Mouse (Mus musculus): ENCODE data around the gene Smoc2. TPM values are rescaled to one million over a fixed set of nuclear protein-coding genes. Genes with fewer than 3 reads are reported as not detected.

The Smoc2 gene
- polyA plus RNA-seq, 1 experiment, result 33.5 TPM

DNA sequence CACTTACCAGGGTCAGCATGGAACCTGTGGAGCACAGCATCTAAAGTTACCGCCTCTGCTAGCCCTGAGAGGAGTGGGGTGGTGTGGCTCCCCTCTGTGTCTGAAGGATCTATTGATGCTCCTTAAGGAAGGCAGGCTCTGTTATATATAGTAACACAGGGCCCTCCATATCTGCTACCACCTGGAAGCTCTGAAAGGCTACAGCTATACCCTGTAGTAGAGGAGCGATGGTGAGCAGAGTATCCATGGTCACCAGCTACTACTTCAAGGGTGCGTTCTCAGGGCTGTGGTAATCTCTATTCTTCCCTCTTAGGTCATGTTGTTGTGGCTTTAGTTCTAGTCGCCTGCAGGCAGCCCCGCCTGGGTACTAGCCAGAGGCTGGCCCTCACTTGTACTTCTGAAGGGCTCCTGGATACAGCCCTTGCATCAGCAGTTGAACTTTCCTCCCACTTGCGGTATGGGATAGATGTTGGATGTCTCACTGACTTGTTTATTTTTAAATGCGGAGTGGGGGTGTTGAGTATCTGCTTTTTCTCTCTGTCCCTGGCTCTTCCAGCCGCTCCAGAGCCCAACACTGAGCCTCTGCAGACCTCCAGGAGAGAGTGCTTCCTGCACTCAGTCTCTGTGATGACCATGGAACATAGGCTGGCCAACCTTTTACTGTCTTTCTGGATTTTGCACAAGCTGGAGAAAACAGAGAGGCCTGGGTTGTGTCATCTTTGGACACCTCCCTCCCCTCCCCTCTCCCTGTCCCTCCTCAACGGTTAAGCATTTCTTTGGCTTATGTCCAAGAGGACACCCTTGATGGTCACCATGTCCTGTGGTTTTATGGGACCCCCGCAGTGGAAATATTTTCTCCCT is 74.1 kb downstream of the Smoc2 start:
- Histone ChIP-seq H3K27ac (replicated peaks; ENCODE audit: low read depth, low read length) (no peak overlapping the region), H3K4me1 (ENCODE audit: control insufficient read depth, insufficient read depth, insufficient read length, low read length) (no peaks in the 10 kb centered on the region)

DNA sequence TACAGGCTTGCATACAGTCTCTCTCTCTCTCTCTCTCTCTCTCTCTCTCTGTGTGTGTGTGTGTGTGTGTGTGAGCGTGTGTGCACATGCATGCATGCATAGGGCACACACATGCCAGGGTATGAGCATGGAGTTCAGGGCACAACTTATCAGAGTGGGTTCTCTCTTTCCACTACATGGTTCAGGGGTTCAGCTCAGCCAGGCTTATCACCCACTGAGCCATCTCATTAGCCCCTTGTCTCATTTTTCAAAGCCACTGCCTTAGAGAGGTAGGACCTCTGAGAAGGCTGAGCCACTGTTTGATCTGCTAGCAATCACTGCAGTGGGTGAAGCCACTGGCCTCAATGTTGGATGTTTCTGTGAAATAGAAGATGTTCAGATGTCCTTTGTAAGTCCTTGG is 82.2 kb downstream of the Smoc2 start:
- Histone ChIP-seq H3K4me3 (ENCODE audit: insufficient read depth, low read depth, low read length) (no peak overlapping the region), H3K27ac (replicated peaks; ENCODE audit: low read depth, low read length) (no peak overlapping the region), H3K4me1 (ENCODE audit: control insufficient read depth, insufficient read depth, insufficient read length, low read length) (no peaks in the 10 kb centered on the region)

More for the DNA sequence above, 74.1 kb downstream of the Smoc2 start:
- H3K4me3 ChIP-seq (ENCODE audit: insufficient read depth, low read depth, low read length), result no peak overlapping the region

DNA sequence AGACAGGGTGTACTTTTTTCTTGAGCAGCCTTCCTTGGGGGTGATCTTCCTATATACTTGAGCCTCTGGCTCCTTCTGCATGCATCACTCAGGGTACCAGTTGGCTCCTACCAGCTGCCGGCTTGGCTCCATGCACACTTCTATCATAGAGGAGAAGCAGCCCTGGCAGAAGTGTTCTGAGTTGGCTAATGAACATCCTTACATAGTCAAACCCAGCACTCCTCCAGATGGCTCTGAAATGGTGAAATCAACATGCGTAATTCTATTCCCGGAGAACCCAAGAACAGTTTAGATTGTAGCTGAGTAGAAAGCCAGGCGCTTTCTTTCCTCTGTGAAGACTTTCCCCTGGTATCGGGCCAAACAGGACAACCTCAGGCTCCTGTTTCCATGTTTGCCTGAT is 91.2 kb downstream of the Smoc2 start:
- H3K27ac ChIP-seq (replicated peaks; ENCODE audit: low read depth, low read length), result no peak overlapping the region
- no peaks in the 10 kb centered on the region for H3K4me1 ChIP-seq (ENCODE audit: control insufficient read depth, insufficient read depth, insufficient read length, low read length)
- H3K4me3 ChIP-seq (ENCODE audit: insufficient read depth, low read depth, low read length), result no peak overlapping the region

DNA sequence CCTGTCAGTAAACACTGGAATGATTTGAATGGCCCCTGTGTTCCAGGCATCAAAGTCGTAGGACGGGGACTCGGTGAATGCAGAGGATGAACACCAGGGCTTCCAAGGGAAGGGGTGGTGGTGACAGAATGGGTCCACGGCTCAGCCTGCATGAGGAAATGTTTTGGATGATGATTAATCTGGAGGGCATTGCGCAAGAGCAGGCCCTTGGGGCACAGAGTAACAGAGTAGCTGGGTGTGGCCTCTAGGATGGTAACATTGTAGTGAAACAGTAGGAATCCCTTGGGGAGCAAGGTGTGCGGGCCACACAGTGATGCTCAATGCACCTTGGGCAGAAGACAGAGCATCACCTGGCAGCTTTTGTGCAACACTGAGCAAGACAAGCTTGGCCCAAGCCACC is 92.3 kb downstream of the Smoc2 start:
- Histone ChIP-seq H3K4me1 (ENCODE audit: control insufficient read depth, insufficient read depth, insufficient read length, low read length) (no peaks in the 10 kb centered on the region), H3K4me3 (ENCODE audit: insufficient read depth, low read depth, low read length) (no peak overlapping the region), H3K27ac (replicated peaks; ENCODE audit: low read depth, low read length) (no peak overlapping the region)

- H3K4me1 ChIP-seq (ENCODE audit: control insufficient read depth, insufficient read depth, insufficient read length, low read length), result no peaks in the 10 kb centered on the region
- H3K4me3 ChIP-seq (ENCODE audit: insufficient read depth, low read depth, low read length), result no peak overlapping the region
Observed at GRCm38 (mm10) chr17:14372324-14373145, 93.2 kb downstream of the Smoc2 start.

DNA sequence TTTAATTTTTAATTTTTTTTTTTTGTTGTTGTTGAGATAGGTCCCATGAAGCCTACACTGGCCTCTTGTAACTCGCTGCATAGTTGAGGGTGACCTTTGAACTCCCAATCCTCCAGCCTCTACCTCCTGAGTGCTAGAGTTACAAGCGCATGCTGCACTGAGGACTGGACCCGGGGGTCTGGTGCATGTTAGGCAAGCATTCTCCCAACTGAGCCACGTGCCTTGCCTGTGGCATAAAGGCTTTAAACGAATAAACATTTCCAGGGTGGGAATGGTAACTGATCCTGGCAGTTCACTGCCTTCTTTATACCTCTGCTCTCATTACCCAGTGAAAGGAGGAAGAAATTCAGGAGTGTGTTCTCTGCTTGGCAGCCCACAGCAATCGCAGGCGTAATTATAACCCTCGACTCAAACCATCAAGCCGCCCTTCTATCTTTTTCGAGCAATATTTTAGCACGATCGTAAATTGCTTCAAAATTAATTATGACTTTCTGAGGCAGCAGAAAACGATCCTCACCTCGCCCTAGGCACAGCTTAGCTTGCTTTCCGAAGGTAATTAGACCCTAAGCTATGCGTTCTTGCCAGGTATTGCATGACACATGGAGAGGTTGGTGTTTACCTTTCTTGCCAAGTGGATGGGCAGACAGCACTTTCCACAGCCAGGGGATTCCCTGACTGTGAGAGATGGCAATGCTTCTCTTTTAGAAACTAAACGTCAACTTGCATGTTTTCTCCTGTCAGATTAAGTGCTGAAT is 99.6 kb downstream of the Smoc2 start:
- Histone ChIP-seq H3K4me3 (ENCODE audit: insufficient read depth, low read depth, low read length) (no peak overlapping the region), H3K4me1 (ENCODE audit: control insufficient read depth, insufficient read depth, insufficient read length, low read length) (no peaks in the 10 kb centered on the region), H3K27ac (replicated peaks; ENCODE audit: low read depth, low read length) (no peak overlapping the region)

More at GRCm38 (mm10) chr17:14372324-14373145, 93.2 kb downstream of the Smoc2 start:
- H3K27ac ChIP-seq (replicated peaks; ENCODE audit: low read depth, low read length), result no peak overlapping the region

GRCm38 (mm10) chr17:14379518-14379917 is 100.2 kb downstream of the Smoc2 start:
- no peaks in the 10 kb centered on the region for H3K4me1 ChIP-seq (ENCODE audit: control insufficient read depth, insufficient read depth, insufficient read length, low read length)
- no peak overlapping the region for H3K27ac ChIP-seq (replicated peaks; ENCODE audit: low read depth, low read length)
- no peak overlapping the region for H3K4me3 ChIP-seq (ENCODE audit: insufficient read depth, low read depth, low read length)

DNA sequence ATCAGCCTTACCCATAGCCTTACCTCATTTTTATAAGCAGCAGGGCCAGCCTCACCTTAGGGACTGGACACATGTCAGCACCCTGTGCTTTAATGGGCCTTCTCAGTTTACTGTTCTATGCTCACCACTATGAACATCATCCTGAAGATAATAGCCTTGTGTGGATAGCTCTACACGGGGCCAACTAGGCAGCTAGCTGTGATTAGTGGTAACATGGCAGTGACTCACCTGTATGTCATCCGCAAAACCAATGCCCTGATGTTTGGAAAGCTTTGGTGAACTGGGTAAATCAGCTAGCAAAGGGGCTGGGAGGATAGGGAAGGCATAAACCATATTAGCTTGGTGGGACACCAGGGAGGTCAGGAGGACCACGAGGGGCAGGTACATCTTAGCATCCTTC is 100.7 kb downstream of the Smoc2 start:
- Histone ChIP-seq H3K27ac (replicated peaks; ENCODE audit: low read depth, low read length) (no peak overlapping the region), H3K4me3 (ENCODE audit: insufficient read depth, low read depth, low read length) (no peak overlapping the region), H3K4me1 (ENCODE audit: control insufficient read depth, insufficient read depth, insufficient read length, low read length) (no peaks in the 10 kb centered on the region)

GRCm38 (mm10) chr17:14380526-14380925 is 101.2 kb downstream of the Smoc2 start:
- H3K4me1 ChIP-seq (ENCODE audit: control insufficient read depth, insufficient read depth, insufficient read length, low read length), result no peaks in the 10 kb centered on the region
- H3K27ac ChIP-seq (replicated peaks; ENCODE audit: low read depth, low read length), result no peak overlapping the region
- no peak overlapping the region for H3K4me3 ChIP-seq (ENCODE audit: insufficient read depth, low read depth, low read length)

DNA sequence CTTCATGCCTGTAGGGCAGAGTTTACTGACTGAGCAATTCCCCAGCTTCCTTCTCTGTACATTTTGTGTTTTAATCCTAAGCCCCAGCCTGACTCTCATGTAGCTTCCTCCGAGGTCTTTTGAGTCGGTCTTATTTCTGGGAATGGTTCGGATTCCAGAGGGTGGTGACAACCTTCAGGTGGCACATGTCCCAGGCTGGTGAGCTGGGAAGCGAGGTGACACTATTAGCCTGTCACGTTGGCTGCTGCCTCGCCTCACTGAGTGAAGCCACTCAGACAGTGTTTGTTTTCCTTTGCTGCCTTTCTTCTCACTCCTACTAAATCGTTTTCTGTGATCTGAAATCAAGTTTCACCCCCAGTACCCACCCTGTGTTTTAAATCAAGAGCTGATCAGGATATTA is 102.2 kb downstream of the Smoc2 start:
- Histone ChIP-seq H3K4me1 (ENCODE audit: control insufficient read depth, insufficient read depth, insufficient read length, low read length) (no peaks in the 10 kb centered on the region), H3K4me3 (ENCODE audit: insufficient read depth, low read depth, low read length) (no peak overlapping the region), H3K27ac (replicated peaks; ENCODE audit: low read depth, low read length) (no peak overlapping the region)

GRCm38 (mm10) chr17:14383981-14384380 is 104.7 kb downstream of the Smoc2 start:
- no peaks in the 10 kb centered on the region for H3K4me1 ChIP-seq (ENCODE audit: control insufficient read depth, insufficient read depth, insufficient read length, low read length)
- no peak overlapping the region for H3K27ac ChIP-seq (replicated peaks; ENCODE audit: low read depth, low read length)
- H3K4me3 ChIP-seq (ENCODE audit: insufficient read depth, low read depth, low read length), result no peak overlapping the region

- Histone ChIP-seq H3K4me3 (ENCODE audit: insufficient read depth, low read depth, low read length) (no peak overlapping the region), H3K27ac (replicated peaks; ENCODE audit: low read depth, low read length) (no peak overlapping the region), H3K4me1 (ENCODE audit: control insufficient read depth, insufficient read depth, insufficient read length, low read length) (no peaks in the 10 kb centered on the region)
Observed at GRCm38 (mm10) chr17:14384980-14385379, 105.7 kb downstream of the Smoc2 start.

DNA sequence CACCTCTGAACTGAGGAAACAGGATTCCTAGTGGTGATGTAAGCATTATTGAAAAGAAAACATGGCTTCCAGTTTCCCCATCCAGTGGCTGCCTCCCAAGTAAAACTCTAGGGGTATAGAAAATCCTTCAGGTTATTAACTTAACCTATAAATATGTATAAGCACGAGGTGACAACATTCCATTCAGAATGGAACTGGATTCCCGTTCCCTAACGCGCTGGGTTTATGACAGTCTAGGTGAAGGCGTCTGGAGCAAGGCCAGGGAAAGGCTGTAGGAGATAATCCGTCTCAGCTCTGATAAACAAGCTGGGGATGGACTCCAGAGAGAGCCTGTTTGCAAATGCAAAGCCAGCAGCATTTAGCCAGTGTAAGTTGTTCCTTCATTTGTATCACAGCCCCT is 108.0 kb downstream of the Smoc2 start:
- H3K4me3 ChIP-seq (ENCODE audit: insufficient read depth, low read depth, low read length), result no peak overlapping the region
- no peaks in the 10 kb centered on the region for H3K4me1 ChIP-seq (ENCODE audit: control insufficient read depth, insufficient read depth, insufficient read length, low read length)
- H3K27ac ChIP-seq (replicated peaks; ENCODE audit: low read depth, low read length), result no peak overlapping the region

- Histone ChIP-seq H3K27ac (replicated peaks; ENCODE audit: low read depth, low read length) (no peak overlapping the region), H3K4me3 (ENCODE audit: insufficient read depth, low read depth, low read length) (no peak overlapping the region), H3K4me1 (ENCODE audit: control insufficient read depth, insufficient read depth, insufficient read length, low read length) (no peaks in the 10 kb centered on the region)
Observed at GRCm38 (mm10) chr17:14392443-14392842, 113.1 kb downstream of the Smoc2 start.

DNA sequence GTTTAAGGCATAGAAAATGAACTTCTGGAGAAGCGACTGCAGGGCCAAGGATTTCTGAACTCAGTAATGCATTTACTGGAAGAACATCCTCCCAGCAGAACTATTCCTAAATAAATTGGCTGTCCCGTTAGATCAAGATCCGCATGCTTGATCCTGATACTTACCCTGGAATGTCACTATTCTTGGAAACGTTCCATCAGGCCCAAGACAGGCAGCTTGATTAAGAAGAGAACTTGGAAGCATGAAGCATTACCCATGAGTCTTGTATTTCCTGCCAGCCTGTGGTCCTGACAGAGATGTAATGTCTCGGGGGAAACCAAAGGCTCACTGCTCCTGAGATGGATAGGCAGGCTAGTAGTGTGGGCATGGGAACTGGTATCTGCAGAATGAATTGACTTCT is 115.6 kb downstream of the Smoc2 start:
- H3K4me3 ChIP-seq (ENCODE audit: insufficient read depth, low read depth, low read length), result no peak overlapping the region
- H3K4me1 ChIP-seq (ENCODE audit: control insufficient read depth, insufficient read depth, insufficient read length, low read length), result no peaks in the 10 kb centered on the region
- H3K27ac ChIP-seq (replicated peaks; ENCODE audit: low read depth, low read length), result no peak overlapping the region
